Mouse (Mus musculus): ENCODE measurements around the gene Ctnnb1.

- no peak for TF ChIP-seq CTCF (IDR thresholded peaks at IDR 0.05)
- TF ChIP-seq EP300 (IDR thresholded peaks at IDR 0.05): no peak
Observed at GRCm38 (mm10) chr9:120946131-120946530, 17.1 kb downstream of the Ctnnb1 start.
